Mouse (Mus musculus) hindbrain, embryonic 16.5 days (tissue): ENCODE measurements at regions not wholly inside any gene's neighbourhood (a gene's known extent, or its start where the extent isn't known, plus 50 kb on each side); places are given as distances from the start of the nearest gene placed in this dataset.

Source experiments
- ATAC-seq: fragments of 200-750 bp; cut with Nextera tagmentation; 2 replicates; pipeline ENCODE4 v1.8.0; 2017; ENCODE audit warnings: moderate TSS enrichment, moderate library complexity
- H3K27ac ChIP-seq: fragments of 300-500 bp; sonication (generic); 2 replicates; pipeline ENCODE4 v1.5.1; 2014; ENCODE audit warnings: low read depth, mild to moderate bottlenecking, control low read depth, low read length, moderate library complexity
- H3K27me3 ChIP-seq: fragments of 300-500 bp; sonication (generic); replicated peaks from 2 replicates; pipeline ENCODE4 v1.6.1; 2014; ENCODE audit warnings: low read length; ENCODE audit not compliant: control insufficient read depth, insufficient read depth
- H3K36me3 ChIP-seq: fragments of 300-500 bp; sonication (generic); 2 replicates; pipeline ENCODE4 v1.6.1; 2014; ENCODE audit warnings: mild to moderate bottlenecking, low read length, moderate library complexity, mixed read lengths; ENCODE audit not compliant: control insufficient read depth, insufficient read depth
- H3K4me1 ChIP-seq: fragments of 300-500 bp; sonication (generic); 2 replicates; pipeline ENCODE4 v1.6.1; 2014; ENCODE audit warnings: low read depth, low read length; ENCODE audit not compliant: control insufficient read depth, insufficient read depth
- H3K4me2 ChIP-seq: fragments of 300-500 bp; sonication (generic); 2 replicates; pipeline ENCODE4 v1.6.1; 2014; ENCODE audit warnings: mild to moderate bottlenecking, low read length, control low read depth, moderate library complexity
- H3K4me3 ChIP-seq: fragments of 300-500 bp; sonication (generic); 2 replicates; pipeline ENCODE4 v1.5.1; 2014; ENCODE audit warnings: mild to moderate bottlenecking, low read length, control low read depth, moderate library complexity
- H3K9ac ChIP-seq: fragments of 300-500 bp; sonication (generic); 2 replicates; pipeline ENCODE4 v1.6.1; 2014; ENCODE audit warnings: low read depth, mild to moderate bottlenecking, control low read depth, low read length, moderate library complexity
- H3K9me3 ChIP-seq: fragments of 300-500 bp; sonication (generic); 2 replicates; pipeline ENCODE4 v1.6.1; 2014; ENCODE audit warnings: mild to moderate bottlenecking, low read length, moderate library complexity; ENCODE audit not compliant: control insufficient read depth
- WGBS: fragments of 180-500 bp; shearing (Covaris S2); extraction: QIAGEN DNeasy Blood & Tissue Kit; methylation state at CpG from one replicate; pipeline ENCODE4 v1.1.7; 2014; 5-methylcytosine and 5-hydroxymethylcytosine counted together

- Histone ChIP-seq H3K27me3 (no peaks in the 10 kb centered on the region), H3K9ac (no peak overlapping the region), H3K9me3 (peaks cover 4% of the 10 kb centered on the region; the same call in 1 of the 2 replicates), H3K27ac (no peak overlapping the region), H3K4me2 (peak overlapping the region; percentile 31), H3K4me3 (no peak overlapping the region), H3K4me1 (no peaks in the 10 kb centered on the region), H3K36me3 (no peaks in the 10 kb centered on the region)
- 18% methylated on average over 10 of the region's 10 CpGs for WGBS
- ATAC-seq: peak; percentile 74
Observed at GRCm38 (mm10) chr16:61171856-61172433, 566.6 kb upstream of the Epha6 start.

- Histone ChIP-seq H3K9me3 (no peaks in the 10 kb centered on the region), H3K4me3 (no peak overlapping the region), H3K4me2 (no peak overlapping the region), H3K9ac (no peak overlapping the region), H3K27me3 (no peaks in the 10 kb centered on the region), H3K4me1 (no peaks in the 10 kb centered on the region), H3K27ac (no peak overlapping the region), H3K36me3 (no peaks in the 10 kb centered on the region)
- peak; percentile 90 for ATAC-seq
Observed at GRCm38 (mm10) chr16:61138106-61138505, 532.8 kb upstream of the Epha6 start.
